Mouse (Mus musculus) lung, embryonic 15.5 days (tissue): ENCODE results near the gene Igfl3. TPM values are rescaled to one million over a fixed set of nuclear protein-coding genes. Genes with fewer than 3 reads are reported as not detected.

Experiments
- ATAC-seq: fragments of 200-750 bp; cut with Nextera tagmentation; 2 replicates; pipeline ENCODE4 v1.8.0; 2017; ENCODE audit warnings: moderate number of reproducible peaks, borderline replicate concordance; ENCODE audit not compliant: low FRiP score, low TSS enrichment; ENCODE audit errors: extremely low read depth
- H3K27ac ChIP-seq: fragments of 300-500 bp; sonication (generic); 2 replicates; pipeline ENCODE4 v1.5.1; 2015; ENCODE audit warnings: moderate library complexity, mild to moderate bottlenecking, inconsistent platforms
- H3K27me3 ChIP-seq: fragments of 300-500 bp; sonication (generic); 2 replicates; pipeline ENCODE4 v1.6.1; 2015; ENCODE audit warnings: inconsistent platforms
- H3K36me3 ChIP-seq: fragments of 300-500 bp; sonication (generic); 2 replicates; pipeline ENCODE4 v1.6.1; 2015; ENCODE audit warnings: inconsistent platforms
- H3K4me1 ChIP-seq: fragments of 300-500 bp; sonication (generic); 2 replicates; pipeline ENCODE4 v1.6.1; 2015; ENCODE audit warnings: inconsistent platforms
- H3K4me2 ChIP-seq: fragments of 300-500 bp; sonication (generic); 2 replicates; pipeline ENCODE4 v1.6.1; 2015; ENCODE audit warnings: inconsistent platforms, mild to moderate bottlenecking, moderate library complexity
- H3K4me3 ChIP-seq: fragments of 300-500 bp; sonication (generic); 2 replicates; pipeline ENCODE4 v1.5.1; 2015; ENCODE audit warnings: mild to moderate bottlenecking, inconsistent platforms
- H3K9ac ChIP-seq: fragments of 300-500 bp; sonication (generic); 2 replicates; pipeline ENCODE4 v1.6.1; 2015; ENCODE audit warnings: inconsistent platforms
- H3K9me3 ChIP-seq: fragments of 300-500 bp; sonication (generic); 2 replicates; pipeline ENCODE4 v1.6.1; 2016; ENCODE audit warnings: inconsistent platforms
- WGBS: fragments of 180-500 bp; shearing (Covaris S2); methylation state at CpG from one replicate; pipeline ENCODE4 v1.1.7; 2015; 5-methylcytosine and 5-hydroxymethylcytosine counted together
- polyA plus RNA-seq: library from polyadenylated mRNA; unstranded; fragments of >200 nt; fragmentation: Nextera tagmentation; extraction: Ambion mirVana; gene quantifications from 2 replicates; pipeline ENCODE4 v1.2.1, GENCODE M21; 2015

Gene Igfl3
- polyA plus RNA-seq = not detected in 2 replicates

GRCm38 (mm10) chr7:18176194-18176593, at the start of gene Igfl3:
Gene Igfl3, plus strand, starts transcription at chr7:18176494.
- Histone ChIP-seq H3K4me3 (no peak within 1 kb of the TSS), H3K27ac (no peak within 1 kb of the TSS)
- no peak for ATAC-seq

GRCm38 (mm10) chr7:18210938-18211337, 34.6 kb downstream of the Igfl3 start:
- Histone ChIP-seq H3K27ac (no peak overlapping the region), H3K4me3 (no peak overlapping the region), H3K36me3 (no peaks in the 10 kb centered on the region), H3K4me2 (no peak overlapping the region), H3K9me3 (no peaks in the 10 kb centered on the region), H3K9ac (no peak overlapping the region), H3K27me3 (no peaks in the 10 kb centered on the region), H3K4me1 (no peaks in the 10 kb centered on the region)
- ATAC-seq = no peak
- WGBS = 11% methylated on average over 9 of the region's 9 CpGs

More at GRCm38 (mm10) chr7:18176194-18176593, at the start of gene Igfl3:
- H3K9ac ChIP-seq = no peak within 1 kb of the TSS
- no peaks in the 10 kb centered on the region for H3K27me3 ChIP-seq
- no peaks in the 10 kb centered on the region for H3K36me3 ChIP-seq
- no peaks in the 10 kb centered on the region; the same call in 1 of the 2 replicates for H3K9me3 ChIP-seq
- no peak within 1 kb of the TSS for H3K4me2 ChIP-seq
- no peaks in the 10 kb centered on the region for H3K4me1 ChIP-seq

- Histone ChIP-seq H3K27ac (no peak overlapping the region), H3K4me3 (no peak overlapping the region), H3K4me2 (no peak overlapping the region), H3K36me3 (no peaks in the 10 kb centered on the region), H3K27me3 (no peaks in the 10 kb centered on the region), H3K4me1 (no peaks in the 10 kb centered on the region), H3K9ac (no peak overlapping the region), H3K9me3 (no peaks in the 10 kb centered on the region)
- no peak for ATAC-seq
- WGBS = 42% methylated on average over 1 of the region's 1 CpGs
Observed at GRCm38 (mm10) chr7:18214699-18215098, 38.4 kb downstream of the Igfl3 start.

Other genes with a start within 250 kb of the Igfl3 start
- not detected in 2 replicates for gene Ceacam11, start 204.4 kb upstream of the Igfl3 start, polyA plus RNA-seq
- not detected in 2 replicates for gene Ceacam13, start 166.6 kb upstream of the Igfl3 start, polyA plus RNA-seq
- gene Ceacam12, start 110.6 kb upstream of the Igfl3 start, polyA plus RNA-seq = not detected in 2 replicates
- gene Mill1, start 68.9 kb downstream of the Igfl3 start, polyA plus RNA-seq = not detected in 2 replicates
- not detected in 2 replicates for gene Psg18, start 178.5 kb downstream of the Igfl3 start, polyA plus RNA-seq